Mouse (Mus musculus) G1E (cell line): ENCODE measurements around the gene Ccdc12.

Source experiments
- CTCF ChIP-seq: IDR thresholded peaks from 2 replicates; pipeline ENCODE4 v1.5.1; 2012; ENCODE audit warnings: low read depth, low read length, inconsistent platforms, mixed read lengths
- GATA1 ChIP-seq: IDR thresholded peaks from 2 replicates; pipeline ENCODE4 v1.6.1; 2012; ENCODE audit warnings: borderline replicate concordance, low read length, inconsistent platforms, mixed read lengths
- POLR2AphosphoS5 ChIP-seq: IDR thresholded peaks from 2 replicates; pipeline ENCODE4 v1.6.1; 2012; ENCODE audit warnings: low read depth, low read length, inconsistent platforms; ENCODE audit not compliant: insufficient replicate concordance
- TAL1 ChIP-seq: conservative IDR thresholded peaks from 2 replicates; pipeline ENCODE4 v1.6.1; 2012; ENCODE audit warnings: low read depth, low read length, inconsistent platforms, mixed read lengths

DNA sequence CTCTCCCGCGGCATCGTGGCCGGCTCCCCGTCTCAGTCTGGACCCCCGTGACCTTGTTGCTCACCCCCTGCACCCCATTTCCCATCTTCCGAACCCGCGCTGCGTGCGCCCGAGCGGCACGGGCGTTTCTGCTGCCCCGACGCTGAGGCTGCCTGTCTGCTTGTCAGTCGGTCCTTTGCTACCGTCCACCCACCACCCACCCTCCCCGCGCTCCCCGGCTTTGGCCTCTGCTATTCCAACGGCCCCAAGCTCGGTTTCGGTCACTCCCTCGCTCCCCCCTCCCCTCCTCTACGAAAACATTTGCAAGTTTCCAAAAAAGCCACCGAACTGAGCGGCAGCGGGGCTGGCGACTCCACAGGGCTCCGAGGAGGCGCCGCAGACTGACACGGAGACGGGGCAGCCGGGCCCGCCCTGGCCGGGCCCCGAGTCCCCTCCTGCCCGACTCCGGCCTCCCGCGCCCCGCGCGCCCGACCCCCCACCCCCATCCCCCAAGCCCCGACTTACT is 86.7 kb downstream of the Ccdc12 start:
- TF ChIP-seq CTCF = no peak
- no peak for TF ChIP-seq TAL1
- no peak for TF ChIP-seq GATA1
- TF ChIP-seq POLR2AphosphoS5 = no peak
